Mouse (Mus musculus) liver (tissue): ENCODE results near the gene Mad2l2.
"Not testable (repeated sequence)": the region's sequence is repeated elsewhere in the genome, so short reads cannot be mapped to it uniquely, and the experiment has no call there.

ENCODE experiments used
- DNase-seq: peaks from one replicate; pipeline ENCODE4 v3.0.0-alpha.2; 2020; ENCODE audit warnings: mixed read lengths

The Mad2l2 gene

DNA sequence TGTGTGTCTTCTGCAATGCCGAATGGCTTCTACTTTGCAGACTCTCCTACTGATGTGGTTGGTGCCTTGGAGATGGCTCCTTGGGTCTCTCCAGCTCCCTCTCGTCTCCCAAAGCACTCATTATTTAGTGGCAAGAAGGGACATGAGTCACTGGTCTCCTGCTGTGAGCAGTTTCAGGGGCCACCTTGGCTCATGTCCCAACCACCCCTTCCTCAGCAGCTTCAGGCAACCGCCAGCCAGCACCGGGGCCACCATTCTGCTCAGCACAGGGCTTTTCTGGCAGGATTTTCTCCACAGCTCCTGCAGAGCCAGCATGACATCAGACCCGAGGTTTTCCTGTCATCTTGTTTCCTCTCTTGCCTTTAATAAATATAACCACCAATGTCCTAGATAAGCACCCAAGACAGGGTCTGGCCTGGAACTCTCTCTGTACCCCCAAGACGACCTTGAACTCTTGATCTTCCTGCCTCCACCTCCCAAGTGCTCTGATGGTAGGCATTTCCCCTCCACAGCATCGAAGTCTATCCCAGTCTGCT lies 21.6 kb upstream of the Mad2l2 start:
- DNase-seq, result no peak

DNA sequence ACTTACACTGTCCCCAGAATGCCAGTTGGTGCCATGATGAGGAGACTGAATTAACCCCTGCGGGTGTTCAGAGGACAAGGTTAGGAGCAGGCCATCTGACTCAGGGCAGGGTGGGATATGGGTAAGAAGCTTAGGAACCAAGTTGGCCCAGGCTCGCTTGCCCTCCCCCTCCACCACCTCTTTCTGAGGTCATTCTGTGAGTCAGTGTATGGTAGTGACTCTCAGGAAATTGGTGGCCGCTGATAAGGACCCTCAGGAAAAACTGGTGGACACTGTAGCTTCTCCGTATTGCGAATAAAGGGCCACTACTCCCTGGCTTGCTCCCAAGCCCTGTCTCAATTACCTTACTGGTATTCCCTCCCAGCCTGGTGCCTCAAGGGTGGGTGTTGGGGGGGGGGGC lies 21.0 kb upstream of the Mad2l2 start:
- DNase-seq, result no peak

DNA sequence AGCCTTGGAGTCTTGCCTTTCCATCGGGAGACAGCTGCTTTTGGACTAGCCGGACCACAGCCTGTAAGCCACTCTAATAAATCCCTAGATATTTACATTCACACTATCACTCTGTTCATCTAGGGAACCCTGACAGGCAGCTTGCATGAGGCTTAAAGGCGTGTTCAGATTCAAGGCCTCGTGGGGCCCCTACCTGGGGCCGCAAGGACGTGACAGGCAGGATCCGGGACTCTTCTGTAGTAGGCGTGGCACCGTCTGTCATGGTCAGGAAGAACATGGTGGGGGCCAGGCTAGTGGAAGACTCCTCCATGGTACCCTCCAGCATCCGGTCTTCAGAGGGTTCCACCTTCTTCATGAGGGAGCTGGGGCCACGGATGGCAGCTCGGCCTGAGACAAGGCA lies 17.7 kb upstream of the Mad2l2 start:
- DNase-seq, result no peak

DNA sequence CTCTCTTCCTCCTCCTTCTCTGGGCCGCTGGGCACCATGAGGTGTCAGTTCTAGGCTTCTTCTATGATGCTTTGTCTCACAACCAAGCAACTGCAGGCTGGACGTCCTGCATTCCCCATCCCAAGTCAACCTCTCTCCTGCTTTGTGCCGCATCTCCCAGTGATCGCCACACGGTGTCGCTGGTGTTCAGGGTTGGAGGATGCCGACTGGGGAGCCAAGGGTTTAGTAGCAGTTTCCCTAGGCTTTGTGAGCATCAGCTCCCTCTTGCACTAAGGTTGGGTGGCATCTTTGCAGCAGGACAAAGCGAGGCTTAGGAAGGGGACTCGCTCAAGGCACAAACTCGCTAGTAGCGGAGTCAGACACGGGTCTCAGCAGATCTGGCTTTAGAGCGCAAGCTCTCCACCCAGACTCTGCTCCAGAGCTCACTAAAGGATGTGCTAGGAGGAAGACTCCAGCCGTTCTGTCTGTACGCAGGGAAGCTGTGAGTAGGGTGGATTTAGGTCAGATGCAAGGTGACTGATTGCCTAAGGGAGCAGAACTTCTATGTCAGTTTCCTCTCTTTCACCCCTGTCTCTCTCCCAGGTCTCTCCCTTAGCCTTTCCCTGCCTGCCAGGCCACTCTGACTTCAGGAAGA lies 15.3 kb upstream of the Mad2l2 start:
- peak; percentile 82 for DNase-seq

DNA sequence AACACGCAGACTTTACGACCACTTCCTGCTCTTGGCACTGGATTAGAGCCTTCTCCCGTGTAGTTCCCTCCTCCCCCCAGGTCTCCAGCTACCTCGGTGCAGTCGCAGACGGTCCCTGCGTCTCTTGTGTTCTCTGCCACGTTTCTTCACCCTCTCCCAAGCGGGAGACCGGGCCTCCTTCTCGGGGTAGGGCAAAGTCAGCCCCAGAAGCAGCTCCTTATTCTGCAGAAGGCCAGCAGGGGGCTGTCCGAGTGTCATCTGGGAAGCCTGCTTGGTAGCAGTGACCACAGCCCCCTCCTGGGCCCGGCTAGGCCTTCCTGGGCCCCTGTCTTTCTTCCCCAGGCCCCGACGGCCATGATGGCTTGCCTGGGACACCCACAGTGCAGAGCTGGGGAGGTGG lies 14.7 kb upstream of the Mad2l2 start:
- DNase-seq, result peak; percentile 44

DNA sequence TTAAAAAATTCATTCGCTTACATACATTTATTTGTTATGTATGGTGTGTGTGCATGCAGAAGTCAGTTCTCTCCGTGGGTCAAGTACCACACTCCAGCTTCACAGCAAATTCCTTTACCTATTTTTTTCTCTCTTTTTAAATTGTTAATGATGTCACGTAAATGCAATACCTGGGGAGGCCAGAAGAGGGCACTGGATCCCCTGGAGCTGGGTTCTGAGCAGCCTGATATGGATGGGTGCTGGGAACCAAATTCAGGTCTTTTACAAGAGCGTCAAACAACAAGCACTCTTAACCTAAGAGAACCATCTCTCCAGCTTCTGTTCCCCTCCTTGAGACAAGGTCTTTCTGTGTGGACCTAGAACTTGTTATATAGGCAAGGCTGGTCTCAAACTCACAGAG lies 13.5 kb upstream of the Mad2l2 start:
- peak; percentile 33 for DNase-seq

DNA sequence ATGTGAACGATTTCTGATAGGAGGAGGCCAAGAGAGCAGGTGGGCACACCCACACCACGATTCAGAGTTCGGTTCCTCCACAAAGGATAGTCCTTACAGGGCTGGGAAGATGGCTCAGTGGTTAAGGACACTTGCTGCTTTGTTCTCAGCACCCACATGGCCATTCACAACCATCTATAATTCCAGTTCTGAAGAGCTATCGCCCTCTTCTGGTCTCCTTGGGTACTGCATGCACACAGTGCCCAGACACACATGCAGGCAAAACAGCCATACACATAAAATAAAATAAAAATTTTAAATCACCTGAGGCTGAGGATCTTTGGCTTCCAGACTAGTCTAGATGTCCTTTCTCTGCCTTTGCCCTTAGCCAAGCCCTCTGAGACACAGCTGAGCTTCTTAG lies 12.8 kb upstream of the Mad2l2 start:
- no peak for DNase-seq

DNA sequence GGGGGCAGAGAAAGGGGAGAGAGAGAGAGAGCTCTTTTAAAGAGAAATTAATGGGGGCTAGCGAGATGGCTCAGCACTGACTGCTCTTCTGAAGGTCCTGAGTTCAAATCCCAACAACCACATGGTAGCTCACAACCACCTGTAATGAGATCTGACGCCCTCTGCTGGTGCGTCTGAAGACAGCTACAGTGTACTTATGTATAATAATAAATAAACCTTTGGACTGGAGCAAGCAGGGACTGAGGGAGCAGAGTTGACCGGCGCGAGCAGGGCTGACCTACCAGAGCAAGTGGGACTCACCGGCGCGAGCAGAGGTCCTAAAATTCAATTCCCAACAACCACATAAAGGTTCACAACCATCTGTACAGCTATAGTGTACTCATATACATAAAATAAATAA lies 10.6 kb upstream of the Mad2l2 start:
- DNase-seq, result not testable (repeated sequence)

DNA sequence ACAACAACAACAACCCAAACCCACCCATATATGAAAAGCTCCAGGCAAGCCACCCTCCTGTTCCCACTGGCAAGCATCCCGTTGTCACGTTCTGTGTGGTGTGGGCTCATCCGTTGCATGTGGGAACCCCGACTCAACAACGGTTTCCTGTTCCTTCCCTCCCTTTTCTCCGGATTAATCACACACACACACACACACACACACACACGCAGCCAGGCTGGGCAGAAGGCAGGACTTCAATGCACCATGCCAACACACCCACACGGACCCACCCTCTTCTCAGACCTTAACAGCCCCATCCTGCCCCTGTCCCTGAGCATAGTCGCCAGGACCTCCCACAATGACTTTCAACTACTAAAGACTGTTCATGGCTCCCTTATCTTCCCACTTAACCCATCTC lies 9.6 kb upstream of the Mad2l2 start:
- no peak for DNase-seq

DNA sequence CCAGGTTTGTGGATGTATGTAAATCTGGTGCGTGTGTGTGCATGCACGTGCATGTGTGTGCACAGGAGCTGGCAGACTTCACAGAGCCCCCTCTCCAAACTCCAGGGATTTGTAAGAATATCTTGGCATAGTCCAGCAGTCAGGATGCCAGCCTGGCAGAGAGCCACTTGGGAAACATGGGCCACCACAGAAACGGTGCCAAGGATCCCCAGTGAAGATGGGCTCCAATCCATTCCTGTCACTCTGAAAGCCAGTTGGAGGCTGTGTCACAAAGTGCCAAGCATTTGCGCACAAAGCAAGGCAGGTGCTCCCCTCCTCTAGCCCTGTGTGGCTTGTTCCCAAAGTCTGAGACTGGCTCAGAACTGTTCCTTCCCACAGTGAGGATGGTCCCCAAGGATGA lies 8.8 kb upstream of the Mad2l2 start:
- no peak for DNase-seq

DNA sequence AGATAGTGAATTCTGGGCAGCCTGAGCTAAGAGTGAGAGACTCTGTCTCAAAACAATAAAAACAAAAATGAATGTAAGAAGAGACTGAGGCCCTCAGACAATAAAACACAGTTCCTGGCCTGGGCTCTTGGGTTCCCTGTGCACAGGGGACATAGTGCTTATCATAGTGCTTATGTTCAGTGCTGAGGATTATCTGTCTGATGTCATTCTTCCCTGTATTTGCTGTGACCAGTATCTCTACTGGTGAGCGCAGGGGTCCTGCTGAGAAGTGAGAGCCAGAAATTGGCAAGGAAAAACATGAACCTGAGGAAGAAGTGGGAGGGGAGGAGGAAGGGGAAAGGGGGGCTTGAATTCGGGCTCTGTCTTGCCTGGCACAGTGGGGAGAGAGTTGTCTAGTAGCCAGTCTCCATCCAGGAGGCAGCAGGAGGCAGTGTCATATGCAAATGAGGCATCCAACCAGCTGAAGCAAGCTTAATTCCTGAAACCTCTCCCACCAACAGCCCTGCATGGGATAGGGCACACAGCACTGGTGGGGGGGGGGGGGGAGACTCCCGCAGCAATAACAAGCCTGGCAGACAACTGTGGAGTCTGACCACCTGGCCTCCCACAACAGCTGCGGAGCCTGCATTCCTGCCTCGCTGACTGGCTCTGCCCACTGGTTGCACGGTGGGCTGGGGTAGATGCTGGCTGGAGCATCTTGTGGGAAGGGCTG lies 8.0 kb upstream of the Mad2l2 start:
- DNase-seq, result no peak

DNA sequence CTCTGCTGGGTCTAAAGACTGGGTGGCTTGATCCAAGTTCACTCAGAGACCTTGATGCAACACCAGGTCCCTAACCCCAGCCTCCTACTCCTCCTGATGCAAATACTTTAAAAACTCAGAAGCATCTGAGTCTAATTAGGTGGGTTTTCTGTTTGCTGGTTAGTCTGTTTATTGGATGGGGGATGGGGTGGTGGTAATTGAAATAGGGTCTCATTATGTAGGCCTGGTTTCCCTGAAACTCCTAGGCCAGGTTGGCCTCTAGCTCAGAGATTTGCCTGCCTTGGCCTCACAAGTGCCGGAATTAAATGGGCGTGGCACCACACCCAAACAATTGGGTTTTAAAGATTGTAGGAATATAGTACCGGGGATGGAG lies 7.5 kb upstream of the Mad2l2 start:
- no peak for DNase-seq

DNA sequence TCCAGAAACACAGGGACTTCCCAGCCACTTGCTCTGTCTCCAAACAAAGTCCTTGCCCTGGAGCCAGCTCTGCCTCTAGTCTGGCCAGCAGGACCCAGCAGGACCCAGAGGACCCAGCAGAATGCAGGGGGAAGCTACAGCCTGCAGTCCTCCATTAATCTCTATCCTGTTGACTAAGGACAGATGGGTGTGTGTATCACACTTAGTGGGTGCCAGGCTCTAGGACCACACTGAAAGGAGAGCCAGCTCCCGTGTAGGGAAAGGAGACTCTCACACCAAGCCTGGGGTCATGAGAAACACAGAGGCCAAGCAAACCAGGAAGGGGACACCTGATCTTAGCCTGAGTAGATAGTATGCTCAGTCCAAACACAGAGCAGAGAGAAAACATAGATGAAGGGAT lies 1.9 kb upstream of the Mad2l2 start:
- DNase-seq, result no peak

DNA sequence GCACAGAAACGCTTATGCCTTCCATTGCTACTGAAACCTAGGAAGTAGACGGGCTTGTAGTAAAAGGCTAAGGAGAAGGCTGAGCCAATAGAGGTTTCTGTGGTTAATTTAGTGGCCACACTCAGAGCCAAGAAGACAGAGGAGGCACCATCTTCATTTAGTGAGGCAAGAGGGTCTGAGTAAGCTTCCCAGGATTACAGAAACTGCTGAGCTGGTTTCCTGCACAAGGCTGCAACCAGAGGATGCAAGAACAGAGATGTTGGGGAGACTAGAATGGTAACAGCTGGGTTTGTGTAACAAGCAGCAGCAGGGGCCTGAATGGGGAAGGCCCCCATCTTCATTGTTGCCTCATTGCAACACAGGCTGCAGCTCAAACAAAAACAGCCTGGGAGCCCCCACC lies 1.5 kb upstream of the Mad2l2 start:
- no peak for DNase-seq

DNA sequence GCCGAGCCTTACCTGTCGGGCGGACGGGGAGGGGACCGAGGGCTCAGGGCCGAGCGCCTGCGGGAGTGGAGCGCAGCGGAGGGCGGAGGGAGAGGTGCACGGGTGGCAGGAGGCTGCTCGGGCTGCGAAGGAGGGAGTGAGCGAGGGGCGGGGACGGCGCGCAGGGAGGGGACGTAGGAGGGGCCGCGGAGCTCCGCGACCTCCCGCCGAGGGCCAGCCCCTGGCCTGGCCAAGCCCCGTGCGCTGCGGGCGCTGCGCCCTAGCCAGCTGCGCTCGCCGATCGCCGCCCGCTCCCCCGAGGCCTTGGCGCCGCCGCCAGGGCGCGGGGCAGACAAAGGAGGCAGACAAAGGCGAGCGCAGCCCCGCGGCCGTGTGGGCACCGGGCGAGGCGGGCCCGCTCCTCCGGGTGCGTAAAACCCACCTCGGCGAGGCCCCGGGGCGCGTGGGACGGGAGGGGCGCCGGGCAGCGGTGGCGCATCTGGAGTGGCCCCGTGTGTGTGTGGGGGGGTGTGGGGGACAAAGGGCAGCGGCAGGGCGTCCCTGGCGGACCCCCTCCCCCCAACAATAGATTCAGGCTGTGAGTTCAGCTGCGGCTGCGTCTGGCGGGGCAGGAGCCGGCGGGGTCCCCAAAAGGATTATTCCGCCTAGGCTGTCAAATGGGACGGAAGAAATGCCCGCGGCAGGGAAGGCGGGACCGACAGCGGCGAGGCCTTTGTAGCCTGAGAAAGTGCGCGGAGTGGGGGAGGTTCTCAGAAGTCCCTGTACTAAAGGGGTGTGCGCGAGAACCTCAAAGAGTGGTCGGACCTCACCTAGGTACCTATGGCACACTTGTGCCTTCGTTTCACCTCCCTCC lies 603 bp downstream of the Mad2l2 start, which contains the start of gene Draxin:
Draxin (minus strand) TSS at position 138 of the 853 bp plus-strand sequence.
- DNase-seq, result peak; percentile 40

DNA sequence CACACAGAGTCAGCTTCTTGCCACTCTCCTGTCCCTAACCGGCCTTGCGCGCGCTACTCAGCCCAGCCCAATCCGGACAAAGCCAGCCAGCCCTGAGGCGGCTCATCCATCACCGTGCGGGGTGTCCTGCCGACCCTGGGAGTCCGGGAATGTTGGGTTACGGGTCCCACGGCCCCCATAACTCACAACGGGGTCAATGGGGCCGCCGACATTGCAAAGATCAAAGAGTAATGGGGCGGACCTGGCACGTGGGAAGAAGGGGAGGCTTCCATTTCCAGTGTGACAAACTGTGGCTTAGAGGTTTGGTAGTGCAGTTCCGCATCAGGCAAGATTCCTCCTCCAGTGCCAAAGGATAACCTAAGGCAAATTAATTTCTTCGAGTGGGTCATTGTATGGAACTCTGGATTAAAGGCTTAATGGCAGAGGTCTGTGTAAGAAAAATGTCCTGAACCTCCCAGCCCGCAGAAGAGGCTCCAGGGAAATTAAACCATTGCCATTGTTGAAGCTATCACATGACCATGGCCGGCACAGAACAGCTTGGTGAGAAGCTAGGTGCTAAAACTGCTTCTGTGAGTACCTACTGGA lies 1.4 kb downstream of the Mad2l2 start:
- no peak for DNase-seq

DNA sequence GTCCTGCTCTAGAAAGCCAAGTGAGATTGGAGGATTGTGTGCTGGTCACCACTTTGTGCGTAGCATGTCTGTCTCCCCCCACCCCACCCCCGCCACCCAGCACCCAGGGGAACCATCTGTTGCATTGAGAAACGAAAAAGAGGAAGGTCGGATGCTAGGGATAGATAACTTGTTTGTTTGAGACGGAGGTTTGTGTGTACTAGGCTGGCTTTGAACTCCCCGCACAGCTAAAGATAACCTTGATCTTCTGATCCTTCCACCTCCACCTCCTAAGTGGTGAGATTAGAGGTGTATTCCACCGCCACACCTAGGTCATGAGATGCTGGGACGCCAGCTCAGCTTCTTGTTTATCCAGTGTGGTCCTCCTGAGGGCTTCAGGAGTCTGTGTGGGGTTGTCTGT lies 4.8 kb downstream of the Mad2l2 start:
- no peak for DNase-seq

DNA sequence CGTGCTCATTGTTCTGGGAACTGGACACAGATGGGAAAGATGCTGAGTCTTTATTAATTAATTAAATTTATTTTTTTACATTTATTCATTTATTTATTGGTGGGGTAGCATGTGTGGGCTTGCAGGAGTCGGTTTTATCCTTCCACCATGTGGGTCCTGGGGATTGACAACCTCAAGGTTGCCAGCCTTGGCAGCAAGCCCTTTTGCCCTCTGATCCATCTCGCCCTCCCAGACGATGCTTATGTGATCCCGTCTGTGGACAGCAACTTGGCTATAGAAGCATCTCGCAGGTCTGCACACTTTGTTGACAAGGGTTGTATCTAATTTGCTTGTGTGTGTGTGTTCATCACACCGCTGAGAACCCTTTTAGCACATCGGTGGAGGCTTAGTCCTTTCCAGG lies 7.3 kb downstream of the Mad2l2 start:
- DNase-seq, result no peak

DNA sequence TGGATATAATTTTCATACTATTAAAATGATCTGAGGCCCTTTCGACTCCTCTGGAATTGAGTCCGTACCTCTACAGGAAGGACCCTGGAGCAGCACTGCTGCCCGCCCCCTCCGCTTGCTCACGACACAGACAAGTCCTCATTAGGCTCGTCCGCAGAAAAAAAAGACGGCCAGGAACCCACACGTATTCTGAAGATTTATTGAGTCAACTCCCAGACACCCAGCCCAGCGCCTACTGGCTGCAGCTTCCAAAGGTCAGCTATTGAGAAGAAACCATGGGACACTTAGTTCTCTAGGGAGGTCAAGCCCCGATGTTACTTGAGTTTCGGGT lies 9.5 kb downstream of the Mad2l2 start:
- DNase-seq, result no peak

DNA sequence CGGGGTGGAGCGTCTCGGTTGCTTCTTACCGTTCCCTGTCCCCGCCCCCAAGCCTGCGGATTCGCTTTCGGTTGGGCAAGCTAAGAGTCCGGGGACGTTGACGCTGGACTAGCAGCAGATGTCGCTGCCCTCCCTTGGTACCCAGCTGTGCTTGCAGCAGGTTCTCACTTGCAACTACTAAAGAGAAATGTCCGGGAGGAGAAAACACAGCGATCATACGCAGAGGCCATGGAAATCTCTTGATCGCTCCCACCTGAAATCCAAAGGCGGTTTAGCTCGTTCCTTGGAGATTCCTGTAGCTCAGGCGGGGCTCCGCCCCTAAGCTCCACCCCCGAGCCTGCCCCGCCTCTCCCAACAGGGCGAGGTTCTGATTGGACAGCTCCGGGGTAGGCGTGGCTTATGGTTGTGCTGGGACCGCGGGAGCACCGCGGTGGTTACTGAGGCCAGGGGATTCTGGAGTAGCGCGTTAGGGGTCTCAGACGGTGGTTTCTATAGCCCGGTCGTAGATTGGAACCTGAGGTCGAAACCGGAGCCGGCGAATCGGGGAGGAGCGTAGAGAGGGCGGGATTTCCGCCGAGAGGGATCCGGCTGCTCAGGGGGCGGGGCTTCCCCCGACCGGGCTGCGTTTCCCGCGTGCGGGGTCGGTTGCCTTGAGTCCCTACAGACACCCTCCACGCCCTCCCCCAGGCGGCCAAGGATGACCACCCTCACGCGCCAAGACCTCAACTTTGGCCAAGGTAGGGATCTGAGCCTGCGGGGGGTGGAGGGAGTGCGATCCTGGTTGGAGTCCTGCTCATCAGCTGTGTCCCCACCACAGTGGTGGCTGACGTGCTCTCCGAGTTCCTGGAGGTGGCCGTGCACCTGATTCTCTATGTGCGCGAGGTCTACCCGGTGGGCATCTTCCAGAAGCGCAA lies 10.2 kb downstream of the Mad2l2 start:
- peak; percentile 94 for DNase-seq

DNA sequence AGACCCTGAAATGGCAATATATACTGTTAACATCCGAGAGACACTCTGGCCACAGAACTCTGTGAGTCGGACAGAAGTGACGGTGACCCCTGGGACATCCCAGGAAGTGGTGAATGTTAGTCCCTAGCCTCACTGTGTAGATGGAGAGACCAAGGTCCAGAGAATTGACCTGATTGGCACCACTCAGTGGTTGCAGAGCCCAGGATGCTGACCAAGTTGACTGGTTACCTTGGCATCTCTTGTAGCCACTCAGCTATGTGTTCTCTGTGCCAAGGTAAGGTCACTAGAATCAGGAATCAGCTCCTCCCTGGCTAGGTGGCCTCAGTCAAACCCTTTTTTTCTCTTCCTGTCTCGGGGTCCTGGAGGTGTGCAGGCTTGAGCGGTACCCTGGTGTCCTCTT lies 13.5 kb downstream of the Mad2l2 start:
- no peak for DNase-seq

DNA sequence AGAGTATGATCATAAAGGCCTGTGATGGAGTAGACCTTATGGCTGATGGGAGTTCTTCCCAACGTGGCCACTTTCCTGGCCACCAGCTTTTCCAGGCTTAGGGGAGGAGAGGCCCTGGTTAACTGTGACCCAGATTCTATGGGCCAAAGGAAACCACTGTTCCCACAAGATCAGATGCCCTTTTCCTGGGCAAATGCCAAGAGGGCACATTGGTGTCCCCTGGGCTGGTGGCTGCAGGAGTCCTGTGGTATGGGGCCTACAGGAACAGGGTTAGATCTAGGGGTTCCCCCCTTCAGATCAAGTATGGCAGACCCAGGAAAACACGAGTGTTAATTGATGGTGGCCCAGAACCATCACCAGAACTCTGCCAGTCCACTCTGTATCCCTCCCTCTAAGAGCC lies 17.5 kb downstream of the Mad2l2 start:
- DNase-seq, result no peak
